Mouse (Mus musculus) liver, postnatal 0 days (tissue): ENCODE measurements around the gene Zfp791.

Source experiments
- CTCF ChIP-seq: sonication (generic); IDR thresholded peaks from 2 replicates; pipeline ENCODE4 v1.5.1; 2016; ENCODE audit warnings: antibody characterized with exemption, low read depth
- EP300 ChIP-seq: IDR thresholded peaks from 2 replicates; pipeline ENCODE4 v1.6.1; 2016; ENCODE audit warnings: antibody characterized with exemption, low read depth, mild to moderate bottlenecking

DNA sequence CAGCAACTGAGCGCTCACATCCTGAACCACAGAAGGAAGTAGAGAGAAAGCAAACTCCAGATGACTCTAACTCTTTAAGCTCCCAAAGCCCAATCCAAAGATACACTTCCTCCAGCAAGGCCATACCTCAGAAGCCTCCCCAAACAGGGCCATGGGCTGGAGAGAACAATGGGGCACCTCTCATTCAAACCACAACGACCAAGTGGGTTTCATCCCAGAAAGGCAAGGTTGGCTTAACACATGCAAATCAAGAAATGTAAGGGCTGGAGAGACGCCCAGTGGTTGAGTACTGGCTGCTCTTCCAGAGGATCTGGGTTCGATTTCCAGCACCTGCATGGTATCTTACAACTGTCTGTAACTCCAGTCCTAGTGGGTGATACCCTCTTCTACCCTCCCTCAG, 7.4 kb downstream of the Zfp791 start:
- no peak for TF ChIP-seq EP300
- TF ChIP-seq CTCF = no peak
